ENCODE assay signal across 8 mouse cellular contexts in genomic region chr5:13036127-13036526, GRCm38 (mm10).
"Had no signal": no experiment of that assay in that cellular context is flagged by ENCODE, and none has a peak within 500 bp of the region (broad histone marks: within the 10 kb centered on the region; RNA-seq: fewer than 3 reads in every experiment).

No protein-coding gene starts in this region.

- DNase-seq: lung, adult 18-20 months; lung, embryonic 14.5 days; lung, postnatal 10 days; lung, postnatal 4 days; right cerebral cortex, postnatal 14 days; thymus, adult 2 months; thymus, postnatal 25 days; thymus, postnatal 4 days had no signal
